Mouse (Mus musculus) embryonic facial prominence, embryonic 14.5 days (tissue): ENCODE data around the gene Me3. TPM values are rescaled to one million over a fixed set of nuclear protein-coding genes. Genes with fewer than 3 reads are reported as not detected.

ENCODE experiments used
- ATAC-seq: fragments of 200-750 bp; cut with Nextera tagmentation; 2 replicates; pipeline ENCODE4 v1.8.0; 2017; ENCODE audit warnings: low read depth, moderate number of reproducible peaks, moderate TSS enrichment
- DNase-seq: peaks from one replicate; pipeline ENCODE4 v3.0.0-alpha.2; 2015; ENCODE audit warnings: low spot score
- H3K27ac ChIP-seq: fragments of 300-500 bp; sonication (generic); replicated peaks from 2 replicates; pipeline ENCODE4 v1.5.1; 2014; ENCODE audit warnings: low read depth, mild to moderate bottlenecking, low read length, moderate library complexity
- H3K27me3 ChIP-seq: fragments of 300-500 bp; sonication (generic); replicated peaks from 2 replicates; pipeline ENCODE4 v1.6.1; 2014; ENCODE audit warnings: low read length; ENCODE audit not compliant: control insufficient read depth, insufficient read depth
- H3K36me3 ChIP-seq: fragments of 300-500 bp; sonication (generic); 2 replicates; pipeline ENCODE4 v1.6.1; 2014; ENCODE audit warnings: low read length, mixed read lengths; ENCODE audit not compliant: control insufficient read depth, insufficient read depth
- H3K4me1 ChIP-seq: fragments of 300-500 bp; sonication (generic); 2 replicates; pipeline ENCODE4 v1.6.1; 2014; ENCODE audit warnings: antibody characterized with exemption, low read length; ENCODE audit not compliant: control insufficient read depth, insufficient read depth
- H3K4me2 ChIP-seq: fragments of 300-500 bp; sonication (generic); 2 replicates; pipeline ENCODE4 v1.6.1; 2014; ENCODE audit warnings: low read depth, mild to moderate bottlenecking, low read length, moderate library complexity, mixed read lengths
- H3K4me3 ChIP-seq: fragments of 300-500 bp; sonication (generic); 2 replicates; pipeline ENCODE4 v1.5.1; 2014; ENCODE audit warnings: low read depth, mild to moderate bottlenecking, low read length
- H3K9ac ChIP-seq: fragments of 300-500 bp; sonication (generic); 2 replicates; pipeline ENCODE4 v1.6.1; 2014; ENCODE audit warnings: low read depth, mild to moderate bottlenecking, low read length, moderate library complexity, mixed read lengths
- H3K9me3 ChIP-seq: fragments of 300-500 bp; sonication (generic); 2 replicates; pipeline ENCODE4 v1.6.1; 2016; ENCODE audit warnings: low read length; ENCODE audit not compliant: control insufficient read depth
- WGBS: fragments of 180-500 bp; shearing (Covaris S2); extraction: QIAGEN DNeasy Blood & Tissue Kit; methylation state at CpG from one replicate; pipeline ENCODE4 v1.1.7; 2014; 5-methylcytosine and 5-hydroxymethylcytosine counted together
- polyA plus RNA-seq: library from polyadenylated mRNA; unstranded; fragments of >200 nt; fragmentation: Nextera tagmentation; extraction: Ambion mirVana; gene quantifications from 2 replicates; pipeline ENCODE4 v1.2.1, GENCODE M21; 2014

Me3 gene
- polyA plus RNA-seq, 1 experiment from 2014 or later, result 1.9 TPM

DNA sequence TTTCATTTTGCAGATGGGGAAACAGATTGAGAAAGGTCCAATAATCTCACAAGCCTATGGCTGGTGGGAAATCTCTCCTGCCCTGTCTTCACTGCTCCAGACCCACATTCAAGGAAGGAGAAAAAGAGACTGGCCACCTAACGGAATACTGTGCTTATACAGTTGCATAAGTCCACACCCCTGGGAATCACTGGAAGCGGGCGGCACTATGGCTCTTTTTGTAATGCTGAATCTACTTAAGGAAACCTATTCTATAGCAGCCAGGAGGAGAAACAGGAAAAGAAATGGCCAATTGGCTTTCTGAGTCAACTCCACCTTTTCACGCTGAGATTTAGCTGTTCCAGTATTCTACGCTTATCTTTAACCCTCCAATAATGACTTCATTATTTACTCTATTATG, 140.7 kb downstream of the Me3 start:
- DNase-seq (no peak), ATAC-seq (no peak)
- Histone ChIP-seq H3K4me2 (no peak overlapping the region), H3K9ac (no peak overlapping the region), H3K4me1 (peaks cover 30% of the 10 kb centered on the region), H3K27me3 (no peaks in the 10 kb centered on the region), H3K36me3 (no peaks in the 10 kb centered on the region), H3K27ac (no peak overlapping the region), H3K4me3 (no peak overlapping the region), H3K9me3 (no peaks in the 10 kb centered on the region)
- 83% methylated on average over 5 of the region's 5 CpGs for WGBS

DNA sequence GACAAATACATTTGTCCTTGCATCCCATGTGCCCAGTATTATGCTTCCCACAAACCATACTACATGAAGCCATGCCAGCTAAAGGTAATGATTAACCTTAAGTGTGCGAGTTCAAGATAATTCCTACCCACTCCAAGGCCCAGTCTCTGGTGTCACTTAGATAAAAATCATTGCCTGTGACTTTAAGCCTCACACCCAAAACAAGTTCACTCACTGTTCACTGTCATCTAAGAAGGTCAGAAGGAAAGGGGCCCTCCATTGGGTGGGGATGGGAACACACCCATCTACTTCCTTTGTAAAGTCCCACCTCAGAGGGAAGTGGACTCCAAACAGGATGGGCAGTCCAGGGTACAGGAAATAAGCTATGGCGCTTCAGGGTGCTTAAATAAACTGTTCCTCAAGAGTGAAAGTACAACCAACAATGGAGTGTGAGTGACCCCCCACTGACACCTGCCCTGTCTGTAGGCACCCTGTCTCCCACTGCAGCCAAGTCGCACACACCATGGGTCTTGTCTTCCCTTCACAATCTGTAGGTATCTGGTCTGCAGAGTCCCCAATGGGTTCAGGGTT, 141.2 kb downstream of the Me3 start:
- Histone ChIP-seq H3K4me1 (peaks cover 30% of the 10 kb centered on the region), H3K27ac (peak overlapping the region; percentile 18; the same call in 1 of the 2 replicates), H3K4me3 (no peak overlapping the region), H3K4me2 (no peak overlapping the region), H3K27me3 (no peaks in the 10 kb centered on the region), H3K9me3 (no peaks in the 10 kb centered on the region), H3K36me3 (no peaks in the 10 kb centered on the region), H3K9ac (no peak overlapping the region)
- WGBS, result 66% methylated on average over 3 of the region's 3 CpGs
- DNase-seq (no peak), ATAC-seq (peak; percentile 46; the same call in 1 of the 2 replicates)

DNA sequence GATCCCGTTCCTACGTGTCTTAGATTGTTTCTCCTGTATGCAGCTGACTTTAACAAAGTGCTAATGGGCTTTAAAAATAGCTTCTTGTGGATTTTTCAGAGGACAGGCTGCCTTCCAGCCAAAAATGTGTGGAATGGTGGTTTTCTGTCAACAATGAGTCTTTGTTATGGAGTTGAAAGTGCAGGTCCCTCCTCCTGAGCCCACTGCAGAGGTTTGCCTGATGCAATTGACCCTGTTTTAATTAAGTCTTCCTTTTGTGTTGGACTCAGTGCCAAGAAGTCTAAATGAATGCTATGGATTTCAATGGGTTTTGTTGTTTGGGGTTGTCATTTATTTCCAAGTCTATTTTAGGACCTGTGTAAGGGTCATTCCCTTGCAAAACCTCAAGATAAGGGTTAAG, 141.7 kb downstream of the Me3 start:
- peak overlapping the region; percentile 18; the same call in 1 of the 2 replicates for H3K27ac ChIP-seq
- no peaks in the 10 kb centered on the region for H3K27me3 ChIP-seq
- no peak overlapping the region for H3K4me2 ChIP-seq
- no peak overlapping the region for H3K9ac ChIP-seq
- no peaks in the 10 kb centered on the region for H3K36me3 ChIP-seq
- ATAC-seq, result peak; percentile 23; the same call in 1 of the 2 replicates
- H3K4me1 ChIP-seq, result peaks cover 28% of the 10 kb centered on the region
- DNase-seq, result peak; percentile 56
- no peaks in the 10 kb centered on the region for H3K9me3 ChIP-seq
- H3K4me3 ChIP-seq, result no peak overlapping the region
- 13% methylated on average over 2 of the region's 2 CpGs for WGBS

DNA sequence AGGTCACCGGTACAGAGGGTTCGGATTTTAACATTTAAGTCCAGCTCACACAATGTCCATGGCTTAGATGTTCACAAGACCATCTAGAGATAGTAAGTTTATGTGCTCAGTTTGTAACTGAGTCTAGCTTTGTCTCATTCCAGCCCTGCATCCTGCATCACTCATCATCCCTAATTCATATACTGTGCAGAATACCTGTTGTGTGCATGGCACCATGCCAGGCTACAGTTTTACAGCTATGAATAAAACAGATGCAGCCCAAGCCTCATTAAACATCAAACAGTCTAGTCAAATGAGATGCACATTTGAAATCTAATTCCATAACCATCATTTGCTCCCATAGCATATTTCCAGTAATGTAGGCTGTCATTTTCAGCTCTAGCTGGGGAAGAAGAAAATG, 143.7 kb downstream of the Me3 start:
- Histone ChIP-seq H3K9me3 (no peaks in the 10 kb centered on the region), H3K27me3 (no peaks in the 10 kb centered on the region), H3K4me2 (no peak overlapping the region), H3K4me1 (peaks cover 13% of the 10 kb centered on the region), H3K9ac (no peak overlapping the region), H3K4me3 (no peak overlapping the region), H3K27ac (no peak overlapping the region), H3K36me3 (no peaks in the 10 kb centered on the region)
- DNase-seq (no peak), ATAC-seq (no peak)
- 93% methylated on average over 2 of the region's 2 CpGs for WGBS

DNA sequence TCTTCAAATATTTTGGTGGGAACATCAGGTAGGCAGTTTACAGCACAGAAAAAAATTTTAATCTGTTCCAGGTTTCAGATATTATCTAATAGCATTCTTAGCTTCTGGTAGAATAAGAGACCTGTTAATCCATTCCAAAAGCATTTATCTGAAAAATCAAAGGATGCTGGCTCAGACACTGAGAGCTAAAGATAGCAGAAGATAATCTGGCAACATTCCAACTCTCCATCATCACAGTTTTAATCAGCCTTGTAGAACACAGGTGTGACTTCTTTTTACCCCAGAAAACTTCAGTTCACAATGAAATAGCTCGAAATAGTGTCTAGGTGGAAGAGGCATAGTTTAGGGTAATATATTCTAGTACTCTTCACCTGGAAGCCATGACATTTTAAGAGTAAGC, 149.2 kb downstream of the Me3 start:
- 30% methylated on average over 1 of the region's 1 CpGs for WGBS
- peak; percentile 33 for DNase-seq
- Histone ChIP-seq H3K9ac (no peak overlapping the region), H3K36me3 (no peaks in the 10 kb centered on the region), H3K27ac (no peak overlapping the region), H3K9me3 (no peaks in the 10 kb centered on the region), H3K4me1 (no peaks in the 10 kb centered on the region), H3K4me3 (no peak overlapping the region), H3K4me2 (no peak overlapping the region), H3K27me3 (no peaks in the 10 kb centered on the region)
- no peak for ATAC-seq

DNA sequence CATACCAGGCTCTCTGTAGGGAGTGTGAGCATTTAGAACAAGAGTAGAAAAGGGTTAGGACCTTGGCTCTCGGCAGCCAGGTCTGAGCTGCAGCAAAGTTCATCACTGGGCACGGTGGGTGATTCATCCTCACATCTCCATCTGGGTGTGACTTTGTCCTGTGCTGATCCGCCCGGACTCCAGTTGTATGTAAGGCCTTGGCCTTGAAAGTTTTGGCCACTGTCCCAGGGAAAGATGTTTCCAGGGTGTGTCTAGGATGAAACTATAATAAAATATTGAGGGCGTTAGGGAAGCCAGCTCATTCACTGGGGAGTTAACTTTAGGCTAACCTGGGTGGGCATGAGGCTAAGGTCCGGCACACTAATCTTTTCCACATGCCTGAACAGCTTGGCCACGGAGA, 155.5 kb downstream of the Me3 start:
- ATAC-seq (no peak), DNase-seq (no peak)
- no peak overlapping the region for H3K9ac ChIP-seq
- no peak overlapping the region for H3K4me2 ChIP-seq
- no peaks in the 10 kb centered on the region for H3K9me3 ChIP-seq
- H3K4me3 ChIP-seq, result no peak overlapping the region
- WGBS, result 57% methylated on average over 7 of the region's 7 CpGs
- H3K27ac ChIP-seq, result no peak overlapping the region
- H3K27me3 ChIP-seq, result no peaks in the 10 kb centered on the region
- no peaks in the 10 kb centered on the region for H3K36me3 ChIP-seq
- no peaks in the 10 kb centered on the region for H3K4me1 ChIP-seq

DNA sequence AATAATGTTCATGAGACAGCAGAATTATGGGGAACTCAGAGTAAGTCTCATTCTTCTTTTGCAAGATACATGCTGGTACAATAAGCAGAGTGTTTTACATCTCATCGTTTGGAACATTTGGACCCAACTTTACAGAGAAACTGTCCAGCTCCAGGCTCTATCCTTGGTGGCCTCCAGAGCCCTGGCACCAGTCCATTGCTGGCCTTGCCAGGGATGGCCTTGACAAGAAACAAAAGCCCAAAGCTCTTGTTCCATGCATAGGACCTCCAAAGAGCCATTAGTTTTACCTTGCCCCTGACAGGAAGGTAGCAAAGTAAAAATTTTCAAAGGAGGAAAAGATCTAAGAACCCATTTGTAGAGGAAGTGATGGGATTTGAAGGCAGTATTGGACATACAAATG, 160.4 kb downstream of the Me3 start:
- Histone ChIP-seq H3K27ac (no peak overlapping the region), H3K9ac (no peak overlapping the region), H3K4me3 (no peak overlapping the region), H3K4me2 (no peak overlapping the region), H3K9me3 (no peaks in the 10 kb centered on the region), H3K27me3 (no peaks in the 10 kb centered on the region), H3K36me3 (no peaks in the 10 kb centered on the region), H3K4me1 (peaks cover 3% of the 10 kb centered on the region; the same call in 1 of the 2 replicates)
- ATAC-seq, result no peak
- DNase-seq, result no peak
- WGBS, result 90% methylated on average over 1 of the region's 1 CpGs

DNA sequence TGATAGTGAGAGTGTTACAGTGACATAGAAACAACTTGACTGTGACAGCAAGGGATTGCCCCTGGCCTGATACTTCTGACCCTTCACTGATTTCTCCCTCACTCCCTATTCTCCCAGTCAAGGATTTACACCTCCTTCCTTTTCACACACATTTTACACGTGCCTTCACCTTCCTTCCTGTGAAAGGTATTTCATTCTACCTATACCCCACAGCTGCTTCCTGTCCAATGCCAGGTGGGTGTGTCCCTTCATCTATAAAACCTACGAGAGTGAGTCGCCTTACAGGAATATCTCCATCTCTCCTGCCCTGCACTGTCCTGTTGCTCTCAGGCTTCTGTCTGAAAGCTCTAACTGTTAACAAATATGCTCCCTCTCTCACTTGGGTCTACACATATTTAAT, 163.2 kb downstream of the Me3 start:
- no peak for DNase-seq

DNA sequence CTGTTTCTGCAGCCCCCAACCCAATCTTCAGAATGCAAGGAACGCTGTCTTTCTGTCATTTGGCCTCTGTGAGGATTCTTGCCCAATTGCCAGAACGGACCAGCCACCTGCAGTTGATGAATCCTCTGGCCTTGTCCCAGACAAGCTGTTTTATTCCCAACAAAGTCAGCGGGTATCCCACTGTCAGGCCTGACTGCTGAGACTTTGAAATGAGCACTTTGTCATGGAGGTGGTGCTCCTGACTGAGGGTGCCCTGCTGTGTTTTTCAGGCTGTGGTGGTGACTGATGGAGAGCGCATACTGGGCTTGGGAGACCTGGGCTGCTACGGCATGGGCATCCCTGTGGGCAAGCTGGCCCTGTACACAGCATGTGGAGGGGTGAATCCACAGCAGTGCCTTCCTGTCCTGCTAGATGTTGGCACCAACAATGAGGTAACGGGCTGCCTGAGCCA, 164.2 kb downstream of the Me3 start:
- Histone ChIP-seq H3K27ac (no peak overlapping the region), H3K4me1 (peaks cover 19% of the 10 kb centered on the region), H3K27me3 (no peaks in the 10 kb centered on the region), H3K36me3 (no peaks in the 10 kb centered on the region), H3K4me2 (no peak overlapping the region), H3K9ac (no peak overlapping the region), H3K9me3 (no peaks in the 10 kb centered on the region), H3K4me3 (no peak overlapping the region)
- DNase-seq (no peak), ATAC-seq (no peak; the same call in 1 of the 2 replicates)
- 21% methylated on average over 6 of the region's 6 CpGs for WGBS

More for the DNA sequence above, 163.2 kb downstream of the Me3 start:
- no peaks in the 10 kb centered on the region for H3K9me3 ChIP-seq
- WGBS, result 65% methylated on average over 3 of the region's 3 CpGs
- peaks cover 19% of the 10 kb centered on the region for H3K4me1 ChIP-seq
- no peaks in the 10 kb centered on the region for H3K27me3 ChIP-seq
- no peak for ATAC-seq
- H3K9ac ChIP-seq, result no peak overlapping the region
- no peak overlapping the region for H3K27ac ChIP-seq
- no peaks in the 10 kb centered on the region for H3K36me3 ChIP-seq
- no peak overlapping the region for H3K4me2 ChIP-seq
- H3K4me3 ChIP-seq, result no peak overlapping the region
